14 mouse cellular contexts compared by ENCODE assay signal in genomic region chr16:45654465-45654864, GRCm38 (mm10). TPM values are rescaled to one million over a fixed set of nuclear protein-coding genes. Genes with fewer than 3 reads are reported as not detected.
A peak's percentile ranks its signal among the peaks of the same experiment; 100 is the strongest.
DNase-seq lines count a peak whose midpoint lies in the region; ATAC-seq and TF ChIP-seq lines count a peak whose summit lies in the region.
"Had no signal": no experiment of that assay in that cellular context is flagged by ENCODE, and none has a peak within 500 bp of the region (broad histone marks: within the 10 kb centered on the region; RNA-seq: fewer than 3 reads in every experiment).

No protein-coding gene starts in this region.

- peaks cover 15% of the 10 kb centered on the region for H3K4me1 ChIP-seq in heart, embryonic 10.5 days
- H3K4me1 ChIP-seq in liver, embryonic 11.5 days (replicated peaks; ENCODE audit: control insufficient read depth, insufficient read depth, low read length): peaks cover 11% of the 10 kb centered on the region
- H3K4me1 ChIP-seq in intestine, postnatal 0 days (replicated peaks; ENCODE audit: control insufficient read depth, insufficient read depth, low read length): peaks cover 4% of the 10 kb centered on the region; the same call in 1 of the 2 replicates
- peaks cover 7% of the 10 kb centered on the region for H3K4me1 ChIP-seq in neural tube, embryonic 15.5 days

- H3K36me3 ChIP-seq in heart, embryonic 10.5 days: no peaks in the 10 kb centered on the region
- H3K36me3 ChIP-seq in liver, embryonic 11.5 days (ENCODE audit: control insufficient read depth, insufficient read depth, low read length): no peaks in the 10 kb centered on the region
- no peaks in the 10 kb centered on the region for H3K36me3 ChIP-seq in intestine, postnatal 0 days (ENCODE audit: control insufficient read depth, insufficient read depth)
- H3K36me3 ChIP-seq in neural tube, embryonic 15.5 days: no peaks in the 10 kb centered on the region

- TF ChIP-seq CTCF in intestine, postnatal 0 days (IDR thresholded peaks at IDR 0.05; ENCODE audit: low read depth): no peak

- no peak overlapping the region for H3K27ac ChIP-seq in heart, embryonic 10.5 days
- no peak overlapping the region for H3K27ac ChIP-seq in liver, embryonic 11.5 days (ENCODE audit: low read depth, low read length)
- peak overlapping the region; percentile 93 for H3K27ac ChIP-seq in intestine, postnatal 0 days (ENCODE audit: low read depth, low read length)
- H3K27ac ChIP-seq in neural tube, embryonic 15.5 days (replicated peaks): no peak overlapping the region
- H3K27ac ChIP-seq: gastrocnemius, adult 2 months had no signal

- peak overlapping the region; percentile 81 for H3K4me2 ChIP-seq in liver, embryonic 11.5 days
- H3K4me2 ChIP-seq in intestine, postnatal 0 days (replicated peaks; ENCODE audit: low read depth): peak overlapping the region; percentile 70
- peak overlapping the region; percentile 56 for H3K4me2 ChIP-seq in neural tube, embryonic 15.5 days

- ATAC-seq in liver, embryonic 11.5 days (replicated peaks; ENCODE audit: low FRiP score): no peak
- ATAC-seq in intestine, postnatal 0 days: no peak
- no peak for ATAC-seq in neural tube, embryonic 15.5 days (ENCODE audit: low FRiP score)
- ATAC-seq in erythroid progenitor cell, adult 5-6 weeks (replicated peaks; ENCODE audit: low FRiP score, poor library complexity, severe bottlenecking): no peak
- ATAC-seq in monocyte, adult 5-6 weeks (replicated peaks; ENCODE audit: insufficient number of reproducible peaks, low FRiP score, low TSS enrichment, poor library complexity, severe bottlenecking): no peak

- 63% methylated on average over 9 of the region's 9 CpGs for WGBS in heart, embryonic 10.5 days
- 65% methylated on average over 9 of the region's 9 CpGs for WGBS in liver, embryonic 11.5 days
- 50% methylated on average over 9 of the region's 9 CpGs for WGBS in intestine, postnatal 0 days
- WGBS in neural tube, embryonic 15.5 days: 64% methylated on average over 9 of the region's 9 CpGs

- no peak overlapping the region for H3K9ac ChIP-seq in liver, embryonic 11.5 days (ENCODE audit: low read depth, low read length)
- H3K9ac ChIP-seq in intestine, postnatal 0 days (ENCODE audit: low read depth, low read length): 0 out of 2 replicates have a peak overlapping the region, but pooled peaks have one; percentile 70
- no peak overlapping the region for H3K9ac ChIP-seq in neural tube, embryonic 15.5 days (replicated peaks)

- peaks cover 15% of the 10 kb centered on the region for H3K27me3 ChIP-seq in heart, embryonic 10.5 days (ENCODE audit: insufficient read depth, poor library complexity, severe bottlenecking)
- H3K27me3 ChIP-seq in liver, embryonic 11.5 days (replicated peaks; ENCODE audit: control insufficient read depth, insufficient read depth, low read length): no peaks in the 10 kb centered on the region
- no peaks in the 10 kb centered on the region for H3K27me3 ChIP-seq in intestine, postnatal 0 days (replicated peaks; ENCODE audit: control insufficient read depth, insufficient read depth, low read length)
- peaks cover 13% of the 10 kb centered on the region; the same call in 1 of the 2 replicates for H3K27me3 ChIP-seq in neural tube, embryonic 15.5 days (replicated peaks)

- DNase-seq in heart, embryonic 10.5 days (ENCODE audit: low spot score): no peak
- DNase-seq in heart, adult 18-20 months: no peak
- DNase-seq in liver, embryonic 11.5 days (ENCODE audit: low spot score): no peak
- DNase-seq in liver: no peak
- DNase-seq: adrenal gland, adult 8-10 months; gastrocnemius, adult 2 months had no signal

- peak overlapping the region; percentile 61 for H3K4me3 ChIP-seq in heart, embryonic 10.5 days
- peak overlapping the region; percentile 41; the same call in 1 of the 2 replicates for H3K4me3 ChIP-seq in liver, embryonic 11.5 days (ENCODE audit: low read depth, low read length)
- peak overlapping the region; percentile 60 for H3K4me3 ChIP-seq in intestine, postnatal 0 days (ENCODE audit: low read depth, low read length)
- no peak overlapping the region for H3K4me3 ChIP-seq in neural tube, embryonic 15.5 days (replicated peaks)
- H3K4me3 ChIP-seq: myocyte had no signal

- H3K9me3 ChIP-seq in heart, embryonic 10.5 days: no peaks in the 10 kb centered on the region
- H3K9me3 ChIP-seq in liver, embryonic 11.5 days (ENCODE audit: control insufficient read depth, low read length): no peaks in the 10 kb centered on the region
- H3K9me3 ChIP-seq in intestine, postnatal 0 days (ENCODE audit: control insufficient read depth): no peaks in the 10 kb centered on the region
- H3K9me3 ChIP-seq in neural tube, embryonic 15.5 days (replicated peaks): no peaks in the 10 kb centered on the region

RNA-seq across cellular contexts. Expression of gene BC016579, which starts 0.6 kb away (rescaled TPM):
- 0.15 and 0.29 TPM in 2 replicates for polyA plus RNA-seq in heart, embryonic 10.5 days (2016; fragmentation: Nextera tagmentation; extraction: Ambion mirVana)
- not detected for total RNA-seq in heart, adult 18-20 months (2021)
- polyA plus RNA-seq in liver, embryonic 11.5 days (2014; fragmentation: Nextera tagmentation; extraction: Ambion mirVana): 0.34 and 0.90 TPM in 2 replicates
- polyA plus RNA-seq in intestine, postnatal 0 days (2015; fragmentation: Nextera tagmentation; extraction: Ambion mirVana): 5.5 TPM in 2 replicates
- 0.29 TPM in 1 of 2 replicates, not detected in the other for polyA plus RNA-seq in neural tube, embryonic 15.5 days (2015; fragmentation: Nextera tagmentation; extraction: Ambion mirVana)
- not detected in 2 replicates for total RNA-seq in erythroid progenitor cell, adult 5-6 weeks (2015; ENCODE audit: low replicate concordance)
- not detected in 2 replicates for total RNA-seq in erythroid progenitor cell, adult 5-6 weeks (2017; ENCODE audit: low replicate concordance)
- not detected in 3 replicates for total RNA-seq in monocyte, adult 5-6 weeks (2017)
- total RNA-seq: gastrocnemius, adult 2 months had no signal
- polyA plus RNA-seq: myocyte; testis, adult 2 months had no signal

RNA-seq across cellular contexts. Expression of gene Tmprss7, which starts 39.0 kb away (rescaled TPM):
- 0.12 TPM in 1 of 2 replicates, not detected in the other for polyA plus RNA-seq in heart, embryonic 10.5 days (2016; fragmentation: Nextera tagmentation; extraction: Ambion mirVana)
- total RNA-seq in heart, adult 18-20 months (2021): not detected
- polyA plus RNA-seq in liver, embryonic 11.5 days (2014; fragmentation: Nextera tagmentation; extraction: Ambion mirVana): 0.63 and 0.84 TPM in 2 replicates
- polyA plus RNA-seq in intestine, postnatal 0 days (2015; fragmentation: Nextera tagmentation; extraction: Ambion mirVana): 0.21 and 0.22 TPM in 2 replicates
- 0.46 and 0.49 TPM in 2 replicates for polyA plus RNA-seq in neural tube, embryonic 15.5 days (2015; fragmentation: Nextera tagmentation; extraction: Ambion mirVana)
- not detected in 2 replicates for total RNA-seq in erythroid progenitor cell, adult 5-6 weeks (2015; ENCODE audit: low replicate concordance)
- total RNA-seq in erythroid progenitor cell, adult 5-6 weeks (2017; ENCODE audit: low replicate concordance): not detected in 2 replicates
- total RNA-seq in monocyte, adult 5-6 weeks (2017): not detected in 3 replicates
- total RNA-seq: gastrocnemius, adult 2 months had no signal
- polyA plus RNA-seq: kidney, adult 2 months; myocyte had no signal

RNA-seq across cellular contexts. Expression of gene Gcsam, which starts 44.3 kb away (rescaled TPM):
- polyA plus RNA-seq in heart, embryonic 10.5 days (2016; fragmentation: Nextera tagmentation; extraction: Ambion mirVana): 0.28 TPM in 1 of 2 replicates, not detected in the other
- total RNA-seq in heart, adult 18-20 months (2021): under 1 TPM; 0.10 to 0.18 TPM
- polyA plus RNA-seq in liver, embryonic 11.5 days (2014; fragmentation: Nextera tagmentation; extraction: Ambion mirVana): 1.6 and 2.0 TPM in 2 replicates
- 0.16 and 0.17 TPM in 2 replicates for polyA plus RNA-seq in intestine, postnatal 0 days (2015; fragmentation: Nextera tagmentation; extraction: Ambion mirVana)
- 0.26 TPM in 1 of 2 replicates, not detected in the other for polyA plus RNA-seq in neural tube, embryonic 15.5 days (2015; fragmentation: Nextera tagmentation; extraction: Ambion mirVana)
- total RNA-seq in erythroid progenitor cell, adult 5-6 weeks (2015; ENCODE audit: low replicate concordance): not detected in 2 replicates
- not detected in 2 replicates for total RNA-seq in erythroid progenitor cell, adult 5-6 weeks (2017; ENCODE audit: low replicate concordance)
- 0.58 TPM in 1 of 3 replicates, not detected in the others for total RNA-seq in monocyte, adult 5-6 weeks (2017)
- total RNA-seq: gastrocnemius, adult 2 months; left cerebral cortex, postnatal 36 days had no signal
- polyA plus RNA-seq: myocyte had no signal
